Mouse (Mus musculus) gastrocnemius, postnatal 10 days (tissue): ENCODE measurements around the gene St3gal3. TPM values are rescaled to one million over a fixed set of nuclear protein-coding genes. Genes with fewer than 3 reads are reported as not detected.

Experiments used
- DNase-seq: peaks from one replicate; pipeline ENCODE4 v3.0.0; 2021; ENCODE audit warnings: mixed read lengths
- long read RNA-seq, 2 experiments: library from polyadenylated mRNA; stranded (forward); transcript quantifications; one replicate each; pipeline ENCODE4 v2.0.0; 2021
- total RNA-seq, 2 experiments: library from RNA; stranded (reverse); gene quantifications; 2 replicates each; pipeline ENCODE4 v1.2.3; 2021

St3gal3 gene
- 10 to 100 TPM; 40.9 to 48.9 TPM for total RNA-seq
- long read RNA-seq, experiment 1, transcript St3gal3-201 (12 exons, 2,549 nt) = major isoform, 8 of 23 reads
- long read RNA-seq, experiment 1, partial matches to known transcripts = 2 of 23 reads
- long read RNA-seq, experiment 1, other reads (novel, unspliced or antisense) = 11 of 23 reads
- long read RNA-seq, experiment 2, transcript St3gal3-201 (12 exons, 2,549 nt) = major isoform, 21 of 38 reads
- long read RNA-seq, experiment 2, partial matches to known transcripts = 4 of 38 reads
- long read RNA-seq, experiment 2, other reads (novel, unspliced or antisense) = 9 of 38 reads

DNA sequence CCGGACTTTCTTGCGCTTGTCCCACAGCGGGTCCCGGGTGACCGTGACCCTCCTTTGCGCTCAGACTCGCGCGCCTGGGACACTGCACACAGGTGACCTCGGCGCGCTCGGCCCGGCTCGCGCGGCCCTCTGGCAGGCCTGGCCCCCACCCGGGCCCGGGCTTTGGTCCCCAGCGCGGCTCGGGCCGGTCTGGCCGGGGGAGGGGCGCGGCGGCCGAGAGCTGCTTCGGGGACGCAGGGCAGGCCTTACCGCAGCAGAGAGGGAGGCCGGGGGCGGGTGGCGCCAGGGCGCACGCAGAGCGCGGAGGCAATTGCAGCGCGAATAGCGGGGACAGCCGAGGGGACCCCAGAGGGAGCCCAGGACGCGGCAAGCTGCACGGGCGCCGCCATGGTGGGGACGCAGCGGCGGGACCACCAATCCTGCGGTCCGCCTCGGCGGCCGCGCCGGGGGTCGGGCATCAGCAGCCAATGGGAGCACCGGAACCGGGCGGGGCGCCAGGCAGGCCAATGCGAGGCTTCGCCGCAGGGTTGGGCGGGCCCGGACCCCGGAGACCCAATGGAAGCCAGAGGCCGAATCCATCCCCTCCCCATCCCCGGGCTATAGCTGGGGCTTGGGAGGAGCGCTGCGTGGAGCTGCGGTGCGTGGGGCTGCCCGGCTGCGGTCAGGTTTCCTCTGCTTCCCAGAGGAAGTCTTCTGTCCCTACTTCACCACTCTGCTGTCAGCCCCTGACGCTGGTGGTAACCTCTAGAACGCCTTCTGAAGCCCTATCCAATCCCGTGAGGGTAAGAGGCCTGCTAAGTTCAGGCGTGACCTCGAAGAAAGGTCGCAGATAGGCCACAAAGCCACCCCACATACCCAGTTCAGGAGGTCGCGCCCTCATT, at the start of gene St3gal3:
Gene St3gal3, minus strand, starts transcription at position 430 of the 881 bp plus-strand sequence.
- DNase-seq = peak; percentile 100

DNA sequence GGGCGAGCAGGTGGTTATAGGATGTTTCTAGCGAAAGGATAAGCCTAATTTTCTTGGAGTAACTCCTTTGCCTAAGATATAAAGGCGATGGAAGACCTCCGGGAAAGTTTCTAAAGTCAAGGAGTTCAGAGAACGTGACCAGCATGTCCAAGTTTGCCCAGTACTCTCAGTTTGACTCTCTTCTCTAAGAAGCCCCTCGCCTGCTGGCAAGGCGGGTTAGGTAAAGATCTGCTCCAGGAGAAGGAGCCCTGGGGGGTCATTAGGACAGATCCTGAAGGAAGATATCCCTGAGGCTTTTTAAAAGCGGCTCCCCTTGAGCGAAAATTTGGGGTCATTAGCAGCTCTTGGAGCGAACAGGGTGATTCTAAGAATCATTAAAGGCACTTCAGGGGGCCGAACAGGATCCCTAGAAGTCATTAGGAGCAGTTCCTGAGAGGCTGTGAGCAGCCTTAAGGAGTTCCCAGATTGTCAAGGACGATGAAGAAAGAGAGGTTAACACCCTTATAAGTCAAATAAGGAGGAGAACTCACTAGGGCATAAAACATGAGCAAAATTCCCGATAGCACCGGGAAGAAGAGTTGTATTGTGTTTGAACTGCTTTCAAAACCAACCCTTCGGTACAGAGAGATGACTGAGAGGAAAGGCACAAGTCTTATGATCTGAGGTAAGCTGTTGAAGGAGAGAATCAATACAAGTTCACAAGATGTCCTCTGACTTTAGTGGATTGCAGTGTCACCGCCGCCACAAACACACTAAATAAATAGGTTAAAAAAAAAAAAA, 45.8 kb upstream of the St3gal3 start:
- no peak for DNase-seq

DNA sequence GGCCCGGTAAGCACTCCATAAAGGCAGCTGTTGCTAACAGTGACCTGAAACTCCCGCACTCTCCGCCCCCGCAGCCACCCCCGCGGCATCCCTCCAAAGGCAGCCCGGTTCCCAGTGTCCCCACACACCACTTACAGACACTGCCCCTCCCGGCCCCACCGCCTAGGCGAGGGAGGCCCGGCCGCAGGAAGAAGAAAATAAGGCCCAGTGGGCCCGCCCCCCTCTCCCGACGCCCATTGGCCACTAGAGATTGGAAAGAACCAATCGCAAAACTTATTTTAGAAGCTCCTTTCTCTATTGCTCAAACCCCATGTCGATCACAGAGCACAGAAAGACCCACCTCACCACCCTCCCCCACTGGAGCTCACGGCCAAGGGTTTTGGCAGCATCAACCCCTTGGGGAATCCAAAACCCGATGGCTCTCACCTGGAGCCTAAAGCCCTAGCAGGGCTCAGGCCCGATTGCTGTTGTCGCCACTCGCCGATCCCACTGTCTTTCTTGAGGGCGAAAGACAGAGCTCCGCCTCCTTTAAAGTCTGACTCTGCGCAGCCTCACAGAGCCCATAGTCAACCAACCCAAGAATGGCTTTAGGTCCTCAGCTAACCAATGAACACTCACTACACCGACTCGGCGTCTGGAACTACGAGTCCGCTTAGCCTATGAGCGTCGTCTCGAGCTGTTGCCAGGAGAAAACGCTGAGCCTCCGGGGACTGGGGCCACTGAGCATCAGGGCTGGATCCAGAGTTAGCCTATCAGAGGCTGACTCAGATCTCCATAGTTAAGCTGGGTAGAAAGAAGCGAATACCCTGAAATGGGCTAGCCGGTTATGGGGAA, 45.0 kb upstream of the St3gal3 start, which contains the start of gene Kdm4a:
Gene Kdm4a, minus strand, starts transcription at position 577 of the 834 bp plus-strand sequence.
- DNase-seq = peak; percentile 84

DNA sequence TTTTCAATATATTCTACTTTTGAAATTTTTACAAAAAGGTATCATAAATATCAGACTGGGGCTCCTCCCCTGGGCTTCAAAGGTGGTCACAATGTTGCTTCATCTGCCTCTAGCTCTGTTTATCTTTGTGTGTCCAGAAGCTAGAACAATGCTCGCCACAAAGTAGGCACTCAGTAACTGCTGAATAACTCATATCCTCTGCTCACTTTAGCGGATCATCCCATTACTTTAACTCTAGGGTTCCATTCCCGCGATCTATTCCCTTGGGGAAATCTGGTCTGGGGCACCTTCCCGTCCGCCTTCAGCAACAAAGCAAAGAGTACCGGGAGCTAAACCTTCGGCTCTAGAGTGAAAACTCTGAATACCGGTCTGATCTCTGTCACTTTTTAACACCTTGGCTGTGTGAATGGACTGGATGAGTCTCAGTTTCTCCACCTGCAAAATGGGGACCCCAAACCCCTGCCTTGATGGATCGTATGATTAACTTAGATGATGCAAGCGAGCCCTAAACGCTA, 44.3 kb upstream of the St3gal3 start:
- no peak for DNase-seq

DNA sequence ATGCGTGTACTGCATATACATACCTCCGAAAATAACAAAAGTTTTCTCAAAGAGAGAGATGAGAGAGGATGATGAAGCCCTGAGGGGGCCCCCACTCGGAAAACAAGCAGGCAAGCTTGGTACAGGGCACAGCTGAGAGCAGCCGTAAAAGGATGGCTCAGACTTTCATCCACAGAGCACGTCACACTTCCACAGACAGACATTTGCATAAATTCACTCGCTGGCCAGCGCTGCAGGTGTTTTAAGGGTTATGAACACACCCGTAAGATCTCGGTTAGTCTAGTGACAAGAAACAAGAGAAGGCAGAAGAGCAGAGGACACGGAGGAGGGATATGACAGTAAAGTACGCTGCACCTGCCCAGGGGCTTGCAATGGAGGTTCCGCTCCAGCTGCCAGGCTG, 37.7 kb upstream of the St3gal3 start:
- DNase-seq = no peak

DNA sequence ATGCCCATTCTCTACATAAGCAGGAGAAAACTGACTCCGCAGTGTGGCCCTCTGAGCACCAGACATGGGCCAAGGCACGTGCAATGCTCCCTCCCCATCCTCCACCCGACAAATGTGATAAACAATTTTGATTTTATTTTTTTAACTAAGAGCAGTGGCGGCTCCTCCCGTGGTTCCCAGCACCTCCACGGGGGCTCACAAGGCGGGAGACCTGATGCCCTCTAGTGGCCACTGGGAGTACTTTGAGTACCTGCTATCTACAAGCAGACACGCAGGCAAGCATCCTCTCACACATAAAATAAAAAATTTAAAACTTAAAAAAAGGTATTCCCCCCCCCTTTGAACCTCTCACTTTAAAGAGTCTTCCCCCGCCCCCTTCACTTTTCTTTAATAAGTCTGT, 36.3 kb upstream of the St3gal3 start:
- no peak for DNase-seq

DNA sequence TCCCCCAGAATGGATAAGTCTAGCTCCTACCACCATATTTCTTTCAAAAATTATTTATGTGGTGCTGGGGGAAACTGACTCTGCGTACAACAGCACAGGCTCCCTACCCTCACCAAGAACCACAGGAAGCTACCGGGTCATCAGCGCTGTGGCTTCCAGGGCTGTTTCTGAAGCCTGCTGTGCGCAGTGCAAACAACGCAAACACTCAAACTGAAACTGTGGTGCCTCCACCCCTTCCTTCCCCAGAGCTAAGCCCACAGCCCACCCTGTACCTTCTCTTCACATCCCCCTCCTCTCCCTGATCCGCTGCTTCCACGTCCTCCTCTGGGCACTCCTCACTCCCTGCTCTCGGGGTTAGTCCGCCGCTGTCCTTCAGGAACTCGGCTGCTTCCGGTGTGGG, 27.4 kb upstream of the St3gal3 start:
- no peak for DNase-seq

DNA sequence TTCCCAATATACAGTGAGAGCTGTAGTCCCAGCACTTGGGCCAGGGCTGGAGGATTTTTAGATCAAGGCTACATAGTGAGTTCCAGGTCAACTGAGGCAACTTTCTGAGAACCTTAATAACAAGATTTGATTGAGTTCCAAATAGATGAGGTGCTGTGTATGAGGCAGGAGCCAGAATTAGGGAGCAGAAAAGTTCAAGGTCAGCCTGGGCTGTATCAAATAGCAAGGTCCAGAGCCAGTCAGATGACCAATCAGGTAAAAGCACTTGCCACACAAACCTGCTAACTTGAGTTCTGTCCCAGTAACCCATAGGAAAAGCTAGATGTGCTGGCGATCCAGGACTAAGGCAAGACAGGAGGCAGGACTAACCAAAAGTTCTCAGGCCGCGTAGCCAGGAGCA, 23.0 kb upstream of the St3gal3 start:
- DNase-seq = no peak

DNA sequence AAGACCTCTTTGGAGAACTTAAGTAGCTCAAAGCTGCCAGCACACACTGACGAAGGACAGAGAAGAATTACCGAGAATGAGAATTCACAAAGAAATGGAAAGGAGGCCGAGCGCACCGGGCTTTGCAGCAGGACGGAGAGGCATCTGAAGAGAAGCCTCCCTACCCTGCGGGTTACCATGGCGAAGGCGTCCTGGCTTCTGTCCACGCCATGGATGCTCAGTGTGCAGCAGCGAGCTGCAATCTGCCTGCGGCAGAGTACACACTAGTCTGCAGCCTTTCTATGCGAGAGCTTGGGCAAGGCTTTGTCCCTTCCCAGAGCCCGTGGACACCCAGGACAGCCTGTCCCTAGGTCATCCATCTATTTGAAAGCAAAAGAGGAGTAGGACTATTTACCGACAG, 21.8 kb upstream of the St3gal3 start:
- DNase-seq = no peak

DNA sequence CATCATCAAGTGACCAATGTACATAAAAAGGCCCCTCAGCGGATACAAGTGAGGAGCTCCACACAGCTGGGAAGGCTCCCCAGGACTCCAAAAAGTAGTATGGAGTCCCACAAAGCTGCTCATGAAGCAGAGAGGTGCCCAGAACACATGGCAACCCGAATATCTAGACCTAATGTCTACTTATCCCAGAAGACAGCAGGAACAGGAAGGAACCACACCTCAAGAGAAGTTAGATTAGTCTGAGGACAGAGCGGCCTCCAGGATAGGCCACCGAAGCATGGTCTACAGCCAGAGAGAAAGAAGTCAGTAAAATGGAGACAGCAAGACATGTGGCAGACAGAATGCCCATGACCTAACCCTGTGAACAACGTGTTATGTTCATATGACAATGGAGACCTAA, 20.2 kb upstream of the St3gal3 start:
- no peak for DNase-seq

DNA sequence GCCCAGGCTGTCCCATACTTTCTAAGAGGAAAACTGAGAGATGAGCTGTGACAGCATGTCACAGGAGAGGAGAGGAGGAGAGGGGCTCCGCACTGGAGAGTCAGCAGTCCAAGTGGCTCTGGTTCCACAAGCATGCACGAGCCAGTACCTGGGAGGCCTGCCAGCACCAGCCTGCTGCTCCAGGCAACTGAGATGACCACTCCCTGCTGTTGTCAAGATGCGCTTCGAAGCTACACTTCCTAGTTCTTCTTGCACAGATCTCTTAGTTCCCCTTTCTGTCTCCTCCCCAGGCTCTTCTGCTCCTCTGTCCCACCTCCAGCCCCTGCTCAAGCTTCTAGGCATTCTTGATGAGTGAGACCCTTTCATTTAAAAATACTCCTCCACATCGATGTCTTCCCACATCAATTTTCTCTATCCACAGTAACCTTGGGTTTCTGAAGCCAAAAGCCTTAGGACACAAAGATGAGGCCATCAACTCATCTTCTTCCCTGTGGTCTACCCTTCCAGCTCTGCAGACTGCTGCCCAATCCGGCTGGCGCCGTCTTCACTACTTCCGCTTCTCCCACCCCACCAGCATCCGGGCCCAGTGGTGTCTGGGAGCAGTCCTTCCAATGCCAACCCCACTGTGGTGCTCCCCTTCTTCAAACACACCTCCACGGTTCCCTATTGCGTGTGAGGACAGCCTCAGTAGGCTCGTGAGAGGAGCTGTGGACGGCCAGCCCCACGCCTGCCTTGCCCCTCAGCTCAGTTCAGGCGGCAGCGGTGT, 17.5 kb upstream of the St3gal3 start:
- DNase-seq = peak; percentile 71

DNA sequence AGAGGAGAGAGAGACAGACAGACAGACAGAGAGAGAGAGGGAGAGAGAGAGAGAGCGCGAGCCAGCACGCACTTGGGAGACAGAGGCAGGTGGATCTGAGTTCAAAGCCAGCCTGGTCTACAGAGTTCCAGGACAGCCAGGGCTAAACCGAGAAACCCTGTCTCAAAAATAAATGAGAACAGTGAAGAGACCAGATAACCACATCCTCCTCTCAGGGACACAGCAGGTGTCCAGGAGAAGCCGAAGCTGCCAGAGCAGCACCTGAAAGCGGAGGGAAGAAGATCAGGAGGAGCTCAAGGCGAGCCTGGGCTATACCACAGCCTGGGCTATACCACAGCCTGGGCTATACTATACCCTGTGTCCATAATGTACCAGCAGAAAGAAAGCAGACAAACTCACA, 16.1 kb upstream of the St3gal3 start:
- DNase-seq = no peak

DNA sequence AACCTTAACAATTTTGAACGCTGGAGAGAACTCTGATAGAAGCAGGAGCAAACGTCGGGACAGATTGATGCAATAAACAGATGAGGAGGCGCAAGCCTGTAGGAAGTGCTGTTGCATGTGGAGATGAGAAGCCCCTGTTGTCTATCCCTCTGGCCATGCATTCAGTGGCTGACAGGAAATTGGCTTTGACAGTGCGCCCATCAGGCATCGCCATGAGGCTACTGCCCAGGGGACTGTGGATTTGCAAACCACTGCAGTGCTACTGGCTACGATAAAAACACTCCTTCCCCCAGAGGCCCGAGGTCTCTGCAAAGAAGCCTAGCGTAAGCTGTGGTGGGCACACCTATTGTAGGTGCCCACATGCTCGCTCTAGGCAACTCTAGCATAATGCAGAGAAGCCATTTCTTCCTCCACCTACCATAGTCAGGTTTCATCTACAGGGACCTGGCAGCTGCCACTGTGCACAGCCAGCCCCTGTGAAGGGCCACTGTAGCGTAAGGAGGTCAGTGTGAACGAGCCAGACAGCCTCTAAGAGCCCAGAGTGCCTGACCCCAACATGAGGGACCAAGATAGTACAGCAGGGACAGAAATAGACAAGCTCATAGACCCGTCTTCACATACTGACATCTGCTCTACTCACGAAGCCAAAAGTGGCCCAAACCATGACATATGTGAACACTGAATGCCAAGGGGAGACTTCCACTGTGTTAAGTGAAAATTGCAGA, 15.4 kb upstream of the St3gal3 start:
- DNase-seq = no peak

DNA sequence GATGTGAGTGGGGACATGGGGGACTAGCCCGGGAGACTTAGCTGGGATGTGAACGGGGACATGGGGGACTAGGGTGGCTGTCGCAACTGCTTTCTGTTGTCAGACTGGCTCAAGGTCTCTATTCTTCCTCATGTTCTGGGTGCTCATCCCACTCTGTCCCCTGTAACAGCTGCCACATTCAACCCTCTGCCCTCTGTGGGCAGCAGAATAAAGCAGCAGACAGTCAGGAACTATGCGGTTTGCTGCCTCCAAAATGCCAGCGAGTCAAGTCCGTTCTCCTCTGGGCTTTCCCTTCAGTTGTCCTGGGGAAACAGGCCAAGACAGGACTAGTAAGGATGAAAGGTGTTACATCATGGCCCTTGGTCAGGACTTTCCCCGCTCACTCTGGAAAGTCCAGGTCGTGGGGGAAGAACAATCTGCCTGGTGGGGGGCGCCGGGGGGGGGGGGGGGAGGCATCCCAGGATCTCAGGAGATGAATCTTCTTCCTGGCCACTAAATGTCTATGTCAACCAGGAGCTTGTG, 14.4 kb upstream of the St3gal3 start:
- no peak for DNase-seq

DNA sequence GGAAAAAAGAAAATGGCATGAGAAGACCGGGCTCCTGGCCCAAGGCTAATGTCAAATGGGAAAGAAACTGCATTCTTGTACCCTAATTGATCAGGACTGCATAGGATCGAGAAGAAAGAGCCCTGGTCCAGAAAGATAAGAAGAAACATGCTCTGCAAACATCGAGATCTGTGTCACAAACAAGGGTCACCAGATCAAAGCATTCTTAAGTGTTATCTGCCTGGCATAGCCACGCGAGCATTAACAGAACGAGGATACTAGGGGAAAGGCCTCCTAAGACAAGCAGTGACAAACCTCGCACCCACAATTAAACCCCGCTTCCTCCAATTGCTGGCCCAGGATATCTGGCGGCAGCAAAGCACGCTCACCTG, 13.6 kb upstream of the St3gal3 start:
- DNase-seq = no peak

DNA sequence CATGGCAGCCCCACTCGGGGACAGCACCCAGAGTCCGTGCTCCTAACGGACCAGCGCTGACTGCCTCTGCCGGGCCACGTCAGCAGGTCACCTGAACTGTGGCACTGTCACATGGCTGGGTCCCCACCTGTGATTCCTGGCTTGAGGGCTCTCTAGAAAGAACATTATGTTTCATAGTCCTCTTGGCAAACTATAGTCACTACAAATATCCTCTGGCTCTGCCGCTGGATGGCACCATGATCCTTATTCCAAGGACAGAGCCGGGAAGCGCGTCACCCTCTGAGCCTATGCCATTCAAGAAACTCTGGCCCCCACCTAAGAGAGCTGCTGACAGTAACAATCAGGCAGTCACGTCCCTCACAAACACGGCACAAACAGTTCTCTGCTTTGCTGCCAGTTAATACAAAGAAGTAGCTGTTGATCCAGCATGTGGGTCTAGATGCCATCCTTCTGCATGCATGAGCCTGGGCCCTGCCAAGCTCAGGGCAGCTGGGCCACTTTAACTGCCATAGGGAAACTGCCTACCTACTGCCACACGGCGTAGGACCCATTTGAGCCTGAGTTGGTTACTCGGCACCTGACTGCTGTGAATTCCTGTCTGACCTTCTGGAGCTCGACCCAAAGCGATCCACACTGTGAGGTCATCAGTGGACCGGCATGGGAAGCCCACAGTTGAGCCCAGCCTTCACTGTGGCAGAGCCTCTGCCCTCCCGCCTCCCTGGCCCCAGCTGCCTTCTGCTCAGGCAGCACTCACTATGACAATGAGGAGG, 13.0 kb upstream of the St3gal3 start:
- peak; percentile 22 for DNase-seq

DNA sequence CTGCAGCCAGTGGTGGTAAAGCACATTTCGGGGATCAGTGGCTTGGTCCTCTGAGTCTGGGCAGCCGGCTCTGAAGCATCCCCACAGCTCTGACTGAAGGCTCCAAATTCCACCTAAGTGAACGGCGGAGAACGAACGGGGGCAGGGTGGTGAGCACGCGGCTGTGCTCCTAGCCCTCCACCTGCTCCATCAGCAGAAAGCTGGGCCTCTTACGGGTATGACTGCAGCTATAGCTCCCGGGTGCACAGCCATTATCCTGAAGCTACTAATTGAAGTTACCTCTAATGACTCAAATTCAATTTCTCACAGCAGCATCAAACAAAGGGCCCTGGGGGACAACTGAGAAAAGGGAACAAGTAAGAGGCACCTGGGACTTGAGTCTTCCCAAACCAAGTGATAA, 12.4 kb upstream of the St3gal3 start:
- DNase-seq = no peak

DNA sequence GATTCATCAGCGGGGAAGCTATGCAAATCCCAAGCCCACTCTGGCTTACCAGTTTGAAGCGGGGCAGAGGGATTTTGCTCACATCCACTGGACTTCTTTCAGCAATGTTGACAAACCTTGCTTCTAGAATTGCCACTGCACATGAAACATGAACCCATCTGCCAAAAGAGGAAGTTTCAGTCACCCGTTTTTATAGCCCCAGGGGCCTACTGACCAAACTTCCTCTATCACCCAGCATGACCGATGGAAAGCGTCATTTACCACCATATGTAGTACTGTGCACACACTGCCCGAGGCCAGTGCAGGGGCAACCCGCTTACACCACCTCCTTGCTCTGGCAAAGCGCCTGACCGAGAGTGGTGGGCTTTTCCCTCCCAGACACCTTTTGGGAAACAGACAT, 9.6 kb upstream of the St3gal3 start:
- no peak for DNase-seq

DNA sequence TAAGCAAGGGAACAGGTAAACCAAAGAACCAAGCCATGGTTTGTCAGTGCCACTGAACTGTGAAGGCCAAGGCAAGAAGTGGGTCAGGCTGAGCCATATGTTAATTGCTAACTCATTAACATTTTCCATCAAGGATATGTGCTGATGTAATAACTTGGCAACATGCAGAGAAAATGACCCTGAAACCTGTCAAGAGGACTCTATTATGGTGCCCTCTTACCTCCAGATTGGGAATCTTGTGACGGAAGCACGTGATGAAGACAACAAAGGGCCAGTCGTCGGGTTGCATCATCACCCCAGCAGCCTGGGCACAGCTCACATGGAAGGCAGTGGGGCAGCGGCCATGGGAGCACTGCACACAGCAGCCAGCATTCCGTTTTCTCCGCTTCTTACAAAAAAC, 9.0 kb upstream of the St3gal3 start:
- DNase-seq = no peak
